Mouse (Mus musculus) G1E (cell line): Measurements from ENCODE around the gene Rasal1.

Source experiments
- CTCF ChIP-seq: IDR thresholded peaks from 2 replicates; pipeline ENCODE4 v1.5.1; 2012; ENCODE audit warnings: low read depth, low read length, inconsistent platforms, mixed read lengths
- GATA1 ChIP-seq: IDR thresholded peaks from 2 replicates; pipeline ENCODE4 v1.6.1; 2012; ENCODE audit warnings: borderline replicate concordance, low read length, inconsistent platforms, mixed read lengths
- TAL1 ChIP-seq: conservative IDR thresholded peaks from 2 replicates; pipeline ENCODE4 v1.6.1; 2012; ENCODE audit warnings: low read depth, low read length, inconsistent platforms, mixed read lengths

- TF ChIP-seq CTCF, result no peak
- TF ChIP-seq GATA1, result no peak
- TF ChIP-seq TAL1, result no peak
Observed at GRCm38 (mm10) chr5:120696057-120696743, 47.6 kb downstream of the Rasal1 start.
